Mouse (Mus musculus): ENCODE measurements around the gene Ahnak. TPM values are rescaled to one million over a fixed set of nuclear protein-coding genes. Genes with fewer than 3 reads are reported as not detected.

Ahnak gene
- total and polyA plus RNA-seq, 3 experiments: 1.2 to 2.2 TPM; not detected in 1

DNA sequence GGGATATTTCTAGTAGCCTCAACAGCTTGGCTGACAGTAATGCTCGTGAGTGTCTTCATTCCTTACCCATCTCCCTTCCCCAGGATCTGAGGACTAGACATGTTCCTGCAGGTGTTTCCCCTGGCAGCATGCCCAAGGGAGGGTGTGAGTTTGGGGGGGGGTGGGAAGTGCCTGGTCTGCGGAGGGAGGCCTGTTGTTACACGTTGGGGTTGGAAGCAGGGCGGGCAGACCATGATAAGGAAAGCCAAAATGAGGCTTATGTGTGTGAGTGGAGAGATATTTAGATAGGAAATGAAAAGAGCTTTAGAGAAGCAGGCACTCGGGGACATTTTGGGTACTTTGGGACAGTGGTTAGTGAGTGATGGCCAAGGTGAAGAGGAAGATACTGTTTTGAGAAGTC lies 45.0 kb upstream of the Ahnak start (continued):
- TF ChIP-seq CTCF (IDR thresholded peaks at IDR 0.05 in 2 of 3, conservative IDR thresholded peaks at IDR 0.05 in 1 of 3; ENCODE audit: control insufficient read depth in 1 of 3, insufficient read depth in 1 of 3, low read depth in 2 of 3, low read length in 3 of 3, poor library complexity in 1 of 3, severe bottlenecking in 1 of 3) (no peak), UBTF (IDR thresholded peaks at IDR 0.05; ENCODE audit: borderline replicate concordance, insufficient read depth, low read depth, low read length) (no peak), EP300 (IDR thresholded peaks at IDR 0.05; ENCODE audit: low read depth in 1 of 2, low read length in 2 of 2) (peak; percentile 67 to 92; a peak in 3 of 4 replicates), MYB (IDR thresholded peaks at IDR 0.05; ENCODE audit: low read depth, low read length) (0 out of 2 replicates have a peak, but pooled peaks have one; percentile 26), RAD21 (IDR thresholded peaks at IDR 0.05; ENCODE audit: low read depth, low read length) (no peak), MAFK (IDR thresholded peaks at IDR 0.05; ENCODE audit: borderline replicate concordance, low read depth, low read length) (no peak), USF1 (IDR thresholded peaks at IDR 0.05; ENCODE audit: low read depth, low read length) (no peak), NELFE (IDR thresholded peaks at IDR 0.05; ENCODE audit: low read depth, low read length) (no peak), TBP (IDR thresholded peaks at IDR 0.05; ENCODE audit: low read depth, low read length) (0 out of 2 replicates have a peak, but pooled peaks have one; percentile 35), TCF12 (IDR thresholded peaks at IDR 0.05; ENCODE audit: low read depth, low read length) (peak; percentile 95), ZKSCAN1 (IDR thresholded peaks at IDR 0.05; ENCODE audit: low read depth, low read length) (no peak), TAL1 (IDR thresholded peaks at IDR 0.05; ENCODE audit: low read length) (peak; percentile 80), E2F4 (IDR thresholded peaks at IDR 0.05; ENCODE audit: borderline replicate concordance, low read depth, low read length) (no peak), SMC3 (IDR thresholded peaks at IDR 0.05; ENCODE audit: low read depth, low read length) (no peak), RCOR1 (IDR thresholded peaks at IDR 0.05; ENCODE audit: low read depth, low read length) (peak; percentile 63), CHD1 (IDR thresholded peaks at IDR 0.05; ENCODE audit: low read depth, low read length) (no peak), USF2 (IDR thresholded peaks at IDR 0.05; ENCODE audit: borderline replicate concordance in 1 of 2, insufficient read depth in 1 of 2, low read depth in 1 of 2, low read length in 2 of 2) (no peak), MAX (IDR thresholded peaks at IDR 0.05; ENCODE audit: low read length) (peak; percentile 53; the same call in 1 of the 2 replicates)

- no peak overlapping the region for H3K4me3 ChIP-seq (ENCODE audit: control insufficient read depth in 1 of 2, insufficient read depth in 1 of 2, low read depth in 2 of 2, low read length in 2 of 2)
- no peaks in the 10 kb centered on the region for H3K9me3 ChIP-seq (replicated peaks; ENCODE audit: insufficient read depth, low read length)
- no peaks in the 10 kb centered on the region for H3K27me3 ChIP-seq (ENCODE audit: control insufficient read depth in 1 of 2, insufficient read depth in 2 of 2, low read length in 2 of 2)
- TF ChIP-seq ZMIZ1 (IDR thresholded peaks at IDR 0.05; ENCODE audit: low read depth, low read length) (no peak), BHLHE40 (IDR thresholded peaks at IDR 0.05; ENCODE audit: borderline replicate concordance, low read depth, low read length) (0 out of 2 replicates have a peak, but pooled peaks have one; percentile 15), MYC (IDR thresholded peaks at IDR 0.05; ENCODE audit: low read depth, low read length) (0 out of 2 replicates have a peak, but pooled peaks have one; percentile 25), SMC3 (IDR thresholded peaks at IDR 0.05; ENCODE audit: low read depth, low read length) (no peak), MAX (IDR thresholded peaks at IDR 0.05; ENCODE audit: low read length) (no peak), TBP (IDR thresholded peaks at IDR 0.05; ENCODE audit: low read depth, low read length) (no peak), EP300 (IDR thresholded peaks at IDR 0.05; ENCODE audit: low read depth in 1 of 2, low read length in 2 of 2) (peak in 1 of 2 experiments; percentile 27; a peak in 2 of 4 replicates), NRF1 (IDR thresholded peaks at IDR 0.05; ENCODE audit: insufficient read depth, low read depth, low read length, poor library complexity, severe bottlenecking) (no peak), HCFC1 (IDR thresholded peaks at IDR 0.05; ENCODE audit: low read depth, low read length) (peak; percentile 35; the same call in 1 of the 2 replicates), MAZ (IDR thresholded peaks at IDR 0.05; ENCODE audit: low read depth, low read length) (no peak), POLR2A (IDR thresholded peaks at IDR 0.05; ENCODE audit: control insufficient read depth in 1 of 2, insufficient read depth in 1 of 2, low read depth in 1 of 2, low read length in 2 of 2, poor library complexity in 1 of 2) (no peak; a peak in 1 of 4 replicates), SIN3A (IDR thresholded peaks at IDR 0.05; ENCODE audit: low read length) (no peak; the same call in 1 of the 2 replicates), GABPA (IDR thresholded peaks at IDR 0.05; ENCODE audit: low read depth, low read length) (no peak), CHD1 (IDR thresholded peaks at IDR 0.05; ENCODE audit: low read depth, low read length) (no peak)
- peak; percentile 83 for DNase-seq (ENCODE audit: low read depth, low spot score)
- peaks cover 38% of the 10 kb centered on the region for H3K79me2 ChIP-seq (ENCODE audit: control insufficient read depth, insufficient read depth, low read length, poor library complexity)
- H3K27ac ChIP-seq (ENCODE audit: control insufficient read depth, low read depth, low read length): peak overlapping the region; percentile 92
- H3K36me3 ChIP-seq (ENCODE audit: control insufficient read depth in 1 of 2, insufficient read depth in 2 of 2, low read length in 2 of 2): peaks cover 16 to 52% of the 10 kb centered on the region in 2 experiments
- H3K4me1 ChIP-seq (ENCODE audit: control insufficient read depth in 1 of 2, insufficient read depth in 2 of 2, low read length in 2 of 2): peaks cover 11 to 40% of the 10 kb centered on the region in 2 experiments
- H3K9ac ChIP-seq (ENCODE audit: control insufficient read depth, low read depth, low read length, poor library complexity, severe bottlenecking): peak overlapping the region; percentile 12
These were observed 44.3 kb upstream of the Ahnak start for GRCm38 (mm10) chr19:8944750-8945149.

All from MEL (cell line).